Mouse (Mus musculus) spleen, adult 12 weeks (tissue): ENCODE measurements around the gene Ogfod1.

ENCODE experiments used
- DNase-seq: peaks from one replicate; pipeline ENCODE4 v3.0.0; 2022; ENCODE audit warnings: low spot score

The Ogfod1 gene

GRCm38 (mm10) chr8:94076461-94077192 lies 39.6 kb downstream of the Ogfod1 start:
- no peak for DNase-seq

GRCm38 (mm10) chr8:94087964-94088363 lies 51.0 kb downstream of the Ogfod1 start:
- DNase-seq: no peak

DNA sequence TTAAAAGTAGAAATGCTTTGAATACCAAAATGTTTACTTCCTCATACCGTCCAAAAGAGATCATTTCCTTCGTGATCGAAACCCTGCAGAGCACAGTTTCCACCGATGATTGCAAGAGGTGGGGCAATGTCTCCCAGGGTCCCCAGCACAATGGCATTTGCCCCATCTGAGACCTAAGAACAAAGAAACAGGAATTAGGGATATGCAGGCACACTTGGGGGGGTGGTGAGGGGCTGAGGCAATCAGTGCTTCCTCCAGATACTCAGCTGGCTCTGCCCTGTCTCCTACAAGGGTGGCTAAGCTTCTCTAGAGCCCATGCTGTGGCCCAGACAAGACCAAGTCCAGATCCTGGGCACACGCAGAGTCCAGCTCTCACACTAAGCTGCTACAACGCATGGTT lies 52.7 kb downstream of the Ogfod1 start:
- no peak for DNase-seq

DNA sequence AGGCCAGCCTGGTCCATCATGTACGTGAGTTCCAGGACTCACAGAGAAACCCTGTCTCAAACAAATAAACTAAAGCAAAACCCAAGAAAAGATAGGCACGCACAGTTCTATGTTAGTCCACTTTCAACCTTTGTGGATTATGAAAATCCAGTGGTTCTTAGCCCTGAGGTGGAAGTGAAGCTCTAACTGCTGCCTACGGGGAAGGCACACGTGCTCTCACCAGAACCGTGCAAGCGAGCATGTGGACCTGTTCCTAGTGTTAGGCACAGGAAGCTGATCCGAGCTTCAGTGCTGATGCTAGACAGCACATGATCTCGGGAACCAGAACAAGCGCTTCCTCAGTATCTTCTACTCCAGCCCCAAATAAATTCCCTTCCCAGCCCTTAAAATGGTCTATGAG lies 55.9 kb downstream of the Ogfod1 start:
- no peak for DNase-seq

DNA sequence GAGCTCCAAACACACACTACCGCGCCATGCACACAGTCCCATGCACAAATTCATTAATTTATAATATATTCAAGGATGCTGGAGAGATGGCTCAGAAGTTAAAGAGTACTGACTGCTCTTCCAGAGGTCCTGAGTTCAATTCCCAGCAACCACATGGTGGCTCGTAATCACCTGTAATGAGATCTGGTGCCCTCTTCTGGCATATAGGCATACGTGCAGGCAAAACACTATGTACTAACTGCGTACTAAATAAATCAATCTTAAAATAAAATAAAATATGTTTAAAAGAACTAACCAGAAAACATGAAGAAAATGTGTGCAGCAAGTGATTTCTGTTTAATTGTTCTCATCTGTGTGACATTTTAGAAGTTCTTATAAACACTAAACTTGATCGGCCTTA lies 57.3 kb downstream of the Ogfod1 start:
- DNase-seq: no peak

DNA sequence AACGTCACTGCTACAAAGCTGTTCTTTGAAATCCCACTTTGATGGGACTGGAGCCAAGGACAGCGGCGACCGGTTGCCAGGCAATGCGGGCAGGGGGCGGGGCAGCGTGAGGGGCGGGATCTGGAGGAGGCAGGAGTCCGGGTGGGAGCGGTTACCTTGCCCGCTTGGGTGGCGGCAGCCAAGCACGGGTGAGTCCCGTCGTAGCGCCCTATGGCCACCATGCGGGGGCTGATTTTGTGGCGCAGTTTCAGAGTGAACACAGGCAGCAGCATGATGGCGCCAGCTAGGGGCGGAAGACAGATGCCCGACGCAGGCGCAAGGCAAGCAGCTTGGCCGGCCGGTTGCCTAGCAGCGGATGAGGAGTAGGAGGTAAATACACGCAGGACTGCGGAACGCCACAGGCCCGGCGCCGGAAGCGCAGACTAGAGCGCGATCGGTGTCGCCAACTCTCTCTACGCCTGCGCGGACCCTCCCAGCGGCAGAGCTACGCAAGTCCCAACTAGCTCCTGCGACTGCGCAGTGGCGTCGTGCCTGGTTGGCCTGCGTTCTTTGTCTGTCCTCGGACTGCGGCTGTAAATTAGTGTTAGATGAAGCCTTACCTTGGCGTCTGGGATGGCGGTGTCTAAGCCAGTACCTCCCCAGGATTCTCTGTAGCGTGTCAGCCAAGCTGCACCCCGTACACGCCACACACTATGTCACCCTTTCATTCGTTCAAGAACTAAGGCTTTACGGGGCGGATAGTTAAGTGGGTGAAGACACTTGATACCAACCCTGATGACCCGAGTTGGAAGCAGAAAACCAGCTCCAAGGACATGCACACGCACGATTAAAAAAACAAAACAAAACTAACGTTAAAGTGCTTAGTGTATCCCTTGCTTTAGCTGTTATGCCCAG lies 61.3 kb downstream of the Ogfod1 start, which contains the start of gene Bbs2:
Gene Bbs2, minus strand, starts transcription at position 848 of the 894 bp plus-strand sequence.
- DNase-seq: peak; percentile 91

- DNase-seq: no peak
Measured at GRCm38 (mm10) chr8:94098996-94099395, 62.0 kb downstream of the Ogfod1 start.

DNA sequence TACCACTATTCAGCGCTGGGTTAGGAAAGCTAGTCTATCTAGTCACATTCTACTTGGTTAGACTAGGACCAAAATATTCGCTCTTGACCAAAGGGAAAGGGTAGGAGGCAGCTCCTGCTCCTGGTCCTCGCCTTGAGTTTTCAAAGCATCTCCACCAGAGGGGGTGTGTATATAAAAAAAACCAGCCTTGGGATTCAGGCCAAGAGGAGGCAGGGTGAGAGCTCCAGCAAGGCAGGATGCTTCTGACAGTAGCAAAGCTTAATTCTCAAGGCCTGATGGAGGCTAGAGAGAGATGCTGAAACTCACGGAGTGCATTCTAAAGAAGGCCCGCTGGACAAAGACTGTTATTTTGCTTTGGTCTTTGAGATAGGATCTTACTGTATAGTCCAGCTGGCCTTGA lies 67.1 kb downstream of the Ogfod1 start:
- DNase-seq: no peak

DNA sequence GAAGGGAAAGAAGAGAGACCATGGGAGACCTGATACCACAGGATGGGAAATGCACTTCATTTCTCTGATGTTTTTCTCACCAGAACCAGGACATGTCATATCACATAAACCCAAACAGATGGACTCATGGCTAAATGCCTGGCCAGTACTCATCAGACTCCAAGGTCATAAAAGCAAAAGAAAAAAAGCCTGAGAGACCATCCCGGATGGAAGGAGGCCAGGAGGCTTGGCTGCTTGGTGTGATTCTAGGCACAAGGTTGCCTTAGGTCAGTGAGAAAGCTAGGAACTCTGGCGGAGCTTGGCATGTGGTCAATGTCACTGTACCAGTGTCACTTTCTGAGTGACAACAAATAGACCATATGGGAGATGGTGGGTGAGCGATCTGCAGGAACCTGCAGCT lies 70.9 kb downstream of the Ogfod1 start:
- DNase-seq: no peak

GRCm38 (mm10) chr8:94109396-94109795 lies 72.4 kb downstream of the Ogfod1 start:
- DNase-seq: peak; percentile 14

DNA sequence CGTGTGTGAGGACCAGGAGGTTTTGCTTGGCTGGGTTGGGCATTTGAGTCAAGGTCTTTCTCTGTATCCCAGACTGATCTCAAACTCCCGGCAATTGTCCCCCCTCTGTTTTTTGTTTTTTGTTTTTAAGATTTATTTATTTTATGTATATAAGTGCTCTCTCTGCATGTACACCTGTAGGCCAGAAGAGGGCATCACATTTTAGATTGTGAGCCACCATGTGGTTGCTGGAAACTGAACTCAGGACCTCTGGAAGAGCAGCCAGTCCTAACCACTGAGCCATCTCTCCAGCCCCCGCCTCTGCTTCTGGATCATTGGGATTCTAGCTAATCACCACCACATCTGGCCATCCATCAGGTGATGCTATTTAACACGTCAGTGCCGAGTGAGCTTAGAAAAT lies 72.8 kb downstream of the Ogfod1 start:
- no peak for DNase-seq

GRCm38 (mm10) chr8:94110526-94111177 lies 73.7 kb downstream of the Ogfod1 start:
- DNase-seq: peak; percentile 2

DNA sequence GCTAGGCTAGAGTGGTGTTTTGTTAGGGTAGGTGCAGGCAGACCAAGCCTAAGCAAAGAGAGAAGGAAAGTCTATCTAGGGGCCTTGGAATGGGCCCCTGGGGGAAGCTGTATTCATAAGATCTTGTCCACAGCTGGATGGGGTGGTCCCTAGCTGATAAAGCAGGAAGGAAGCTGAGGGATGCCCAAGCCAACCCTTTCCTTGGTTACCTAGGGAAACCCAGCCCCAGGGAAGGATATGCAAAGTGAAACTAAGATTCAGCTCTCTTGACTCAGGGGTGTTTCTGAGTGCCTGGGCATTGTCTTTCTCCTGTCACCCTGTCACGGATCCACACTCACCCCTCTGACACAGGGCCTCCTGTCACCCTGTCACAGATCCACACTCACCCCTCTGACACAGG lies 76.4 kb downstream of the Ogfod1 start:
- no peak for DNase-seq

GRCm38 (mm10) chr8:94113972-94114371 lies 77.0 kb downstream of the Ogfod1 start:
- DNase-seq: no peak
